Mouse (Mus musculus) liver, postnatal 0 days (tissue): ENCODE data around the gene Gpr21. TPM values are rescaled to one million over a fixed set of nuclear protein-coding genes. Genes with fewer than 3 reads are reported as not detected.

Experiments
- ATAC-seq: fragments of 200-750 bp; cut with Nextera tagmentation; 2 replicates; pipeline ENCODE4 v1.8.0; 2017; ENCODE audit warnings: mild to moderate bottlenecking, moderate library complexity
- DNase-seq: peaks from one replicate; pipeline ENCODE4 v3.0.0-alpha.2; 2016
- H3K27ac ChIP-seq: fragments of 300-500 bp; sonication (generic); 2 replicates; pipeline ENCODE4 v1.5.1; 2014; ENCODE audit warnings: antibody characterized with exemption, moderate library complexity, mild to moderate bottlenecking, low read depth
- H3K27me3 ChIP-seq: fragments of 300-500 bp; sonication (generic); 2 replicates; pipeline ENCODE4 v1.6.1; 2014; ENCODE audit warnings: low read length, control low read depth, mixed read lengths; ENCODE audit not compliant: insufficient read depth
- H3K36me3 ChIP-seq: fragments of 300-500 bp; sonication (generic); replicated peaks from 2 replicates; pipeline ENCODE4 v1.6.1; 2014; ENCODE audit warnings: mild to moderate bottlenecking, control low read depth, low read length, moderate library complexity, mixed read lengths; ENCODE audit not compliant: insufficient read depth
- H3K4me1 ChIP-seq: fragments of 300-500 bp; sonication (generic); 2 replicates; pipeline ENCODE4 v1.6.1; 2014; ENCODE audit warnings: antibody characterized with exemption, mild to moderate bottlenecking, control low read depth; ENCODE audit not compliant: insufficient read depth
- H3K4me2 ChIP-seq: fragments of 300-500 bp; sonication (generic); 2 replicates; pipeline ENCODE4 v1.6.1; 2014; ENCODE audit warnings: low read depth, mild to moderate bottlenecking, low read length, moderate library complexity, mixed read lengths
- H3K4me3 ChIP-seq: fragments of 300-500 bp; sonication (generic); 2 replicates; pipeline ENCODE4 v1.5.1; 2014; ENCODE audit warnings: low read depth, low read length
- H3K9ac ChIP-seq: fragments of 300-500 bp; sonication (generic); replicated peaks from 2 replicates; pipeline ENCODE4 v1.6.1; 2014; ENCODE audit warnings: mild to moderate bottlenecking, moderate library complexity
- H3K9me3 ChIP-seq: fragments of 300-500 bp; sonication (generic); 2 replicates; pipeline ENCODE4 v1.6.1; 2016; ENCODE audit warnings: mild to moderate bottlenecking, control low read depth, low read length, mixed read lengths
- CTCF ChIP-seq: sonication (generic); IDR thresholded peaks from 2 replicates; pipeline ENCODE4 v1.5.1; 2016; ENCODE audit warnings: antibody characterized with exemption, low read depth
- EP300 ChIP-seq: IDR thresholded peaks from 2 replicates; pipeline ENCODE4 v1.6.1; 2016; ENCODE audit warnings: antibody characterized with exemption, low read depth, mild to moderate bottlenecking
- WGBS: fragments of 180-500 bp; shearing (Covaris S2); extraction: QIAGEN DNeasy Blood & Tissue Kit; methylation state at CpG from one replicate; pipeline ENCODE4 v1.1.7; 2014; ENCODE audit not compliant: insufficient replicate concordance; 5-methylcytosine and 5-hydroxymethylcytosine counted together
- polyA plus RNA-seq: library from polyadenylated mRNA; unstranded; fragments of >200 nt; fragmentation: Nextera tagmentation; extraction: Ambion mirVana; gene quantifications from 2 replicates; pipeline ENCODE4 v1.2.1, GENCODE M21; 2015

The Gpr21 gene
- polyA plus RNA-seq, 1 experiment from 2014 or later = 0.09 TPM

DNA sequence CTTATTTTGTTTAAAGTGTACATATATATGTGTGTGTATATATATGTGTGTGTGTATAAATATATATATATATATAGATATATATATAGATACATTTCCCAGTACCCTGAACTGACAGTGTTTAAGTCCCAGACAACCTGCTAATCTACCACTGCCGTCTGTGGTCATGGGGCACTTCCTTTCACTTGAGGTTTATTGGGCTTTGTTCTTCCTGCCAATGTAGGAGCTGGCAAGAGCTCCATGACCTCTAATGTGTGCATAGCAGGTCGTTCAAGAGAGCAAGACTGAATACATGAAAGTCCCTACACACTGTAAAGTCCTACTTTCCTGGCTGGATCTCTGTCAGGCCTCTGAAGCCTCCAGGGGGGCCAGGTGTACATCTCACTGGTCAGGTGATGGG is 49.4 kb downstream of the Gpr21 start:
- H3K9ac ChIP-seq = no peak overlapping the region
- H3K27ac ChIP-seq = no peak overlapping the region
- H3K4me1 ChIP-seq = peaks cover 7% of the 10 kb centered on the region
- DNase-seq = no peak
- 30% methylated on average over 2 of the region's 2 CpGs for WGBS
- no peak overlapping the region for H3K4me2 ChIP-seq
- no peaks in the 10 kb centered on the region for H3K9me3 ChIP-seq
- no peak overlapping the region for H3K4me3 ChIP-seq
- TF ChIP-seq EP300 (no peak), CTCF (no peak)
- no peaks in the 10 kb centered on the region for H3K27me3 ChIP-seq
- H3K36me3 ChIP-seq = peaks cover 46% of the 10 kb centered on the region
- peak; percentile 28; the same call in 1 of the 2 replicates for ATAC-seq

DNA sequence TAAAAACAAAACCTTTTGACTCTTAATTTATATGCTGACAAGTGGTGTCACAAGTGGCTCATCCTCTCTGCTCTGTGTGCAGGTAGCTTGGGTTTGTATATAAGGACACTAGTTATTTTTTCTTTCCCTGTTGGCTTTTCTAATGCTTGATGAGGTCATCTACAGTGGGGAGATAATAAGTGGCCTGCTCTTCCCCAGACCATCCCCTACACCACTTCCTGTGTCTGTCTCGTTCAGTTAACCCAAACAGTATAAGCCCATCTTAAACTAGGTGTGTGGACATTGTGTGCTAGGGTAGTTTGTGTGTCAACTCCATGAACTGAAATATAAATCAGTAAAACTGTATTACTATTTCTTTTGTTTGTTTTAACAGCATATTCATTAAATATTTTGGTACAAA is 49.9 kb downstream of the Gpr21 start:
- peaks cover 42% of the 10 kb centered on the region for H3K36me3 ChIP-seq
- no peak overlapping the region for H3K27ac ChIP-seq
- no peak overlapping the region for H3K4me2 ChIP-seq
- no peaks in the 10 kb centered on the region for H3K27me3 ChIP-seq
- TF ChIP-seq EP300 = no peak
- TF ChIP-seq CTCF = no peak
- no peak overlapping the region for H3K4me3 ChIP-seq
- H3K4me1 ChIP-seq = peaks cover 7% of the 10 kb centered on the region
- DNase-seq (no peak), ATAC-seq (no peak)
- 35% methylated on average over 1 of the region's 1 CpGs for WGBS
- no peak overlapping the region for H3K9ac ChIP-seq
- H3K9me3 ChIP-seq = no peaks in the 10 kb centered on the region

DNA sequence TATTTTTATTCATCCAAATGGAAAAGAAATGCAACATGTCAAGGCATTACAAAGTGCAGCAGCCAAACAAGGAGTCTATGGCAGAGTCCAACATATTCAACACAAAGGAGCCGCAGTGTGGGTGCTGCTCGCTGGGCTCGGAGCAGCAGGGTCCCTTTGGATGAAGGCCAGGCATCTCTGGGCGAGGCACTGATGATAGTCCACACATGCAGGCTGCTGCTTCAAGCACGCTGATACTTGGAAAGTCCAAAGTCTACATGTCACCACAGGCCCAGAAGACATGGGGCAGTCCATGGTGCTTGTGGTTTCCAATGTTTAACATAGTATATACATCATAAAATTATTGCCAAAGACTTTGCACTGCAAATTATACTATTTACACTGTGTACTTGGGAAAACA is 53.8 kb downstream of the Gpr21 start:
- peak overlapping the region; percentile 2; the same call in 1 of the 2 replicates for H3K27ac ChIP-seq
- H3K27me3 ChIP-seq = no peaks in the 10 kb centered on the region
- H3K9me3 ChIP-seq = no peaks in the 10 kb centered on the region
- no peak for TF ChIP-seq CTCF
- H3K36me3 ChIP-seq = peaks cover 13% of the 10 kb centered on the region
- DNase-seq (peak; percentile 21), ATAC-seq (no peak)
- 54% methylated on average over 5 of the region's 5 CpGs for WGBS
- no peak overlapping the region for H3K4me3 ChIP-seq
- no peak overlapping the region for H3K4me2 ChIP-seq
- H3K9ac ChIP-seq = no peak overlapping the region
- H3K4me1 ChIP-seq = peaks cover 12% of the 10 kb centered on the region

Other genes with a start within 250 kb of the Gpr21 start
- gene Olfr368, start 189.8 kb upstream of the Gpr21 start, polyA plus RNA-seq = not detected in 2 replicates
- gene Pdcl, start 157.0 kb upstream of the Gpr21 start, polyA plus RNA-seq = 12.7 and 13.7 TPM in 2 replicates
- gene Rc3h2, start 93.4 kb upstream of the Gpr21 start, polyA plus RNA-seq = 2.7 and 3.0 TPM in 2 replicates
- gene Zbtb26, start 73.2 kb upstream of the Gpr21 start, polyA plus RNA-seq = 0.83 and 1.4 TPM in 2 replicates
- gene Zbtb6, start 73.2 kb upstream of the Gpr21 start, polyA plus RNA-seq = 1.3 and 1.4 TPM in 2 replicates
- gene Rabgap1, start 73.1 kb upstream of the Gpr21 start, polyA plus RNA-seq = 5.6 and 6.2 TPM in 2 replicates
- gene Strbp, start 187.5 kb downstream of the Gpr21 start, polyA plus RNA-seq = 14.6 and 15.7 TPM in 2 replicates